Mouse (Mus musculus) inflammation-experienced regulatory T-cells, adult 16 weeks (primary cell): ENCODE measurements around the gene Fap. TPM values are rescaled to one million over a fixed set of nuclear protein-coding genes. Genes with fewer than 3 reads are reported as not detected.

Source experiments
- polyA plus RNA-seq: library from polyadenylated mRNA; unstranded; fragments of 100-300 nt; shearing (Covaris generic); gene quantifications from one replicate; pipeline ENCODE4 v1.2.1, GENCODE M21; 2017

The Fap gene
- 0.30 TPM for polyA plus RNA-seq

DNA sequence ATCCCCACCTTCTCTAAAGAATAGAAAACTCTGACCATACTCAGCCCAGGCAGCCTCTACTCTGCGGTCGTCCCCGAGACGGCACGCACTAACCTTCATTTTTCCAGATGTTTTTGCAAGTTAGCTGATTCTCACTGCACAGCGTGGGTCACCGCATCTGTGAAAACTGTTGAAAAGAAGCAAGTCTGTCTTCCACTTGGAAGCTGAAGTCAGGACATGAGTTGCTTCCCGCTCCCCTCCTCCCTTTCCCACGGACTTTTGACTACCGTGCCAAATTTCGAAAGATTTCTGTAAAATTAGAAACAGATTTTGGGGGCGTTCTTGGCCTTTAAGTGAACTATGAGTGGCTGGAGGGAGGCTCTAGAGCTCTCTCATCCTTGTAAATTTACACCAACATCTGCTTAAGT, at the start of gene Fap:
Fap (minus strand) TSS at position 323 of the 407 bp plus-strand sequence.

DNA sequence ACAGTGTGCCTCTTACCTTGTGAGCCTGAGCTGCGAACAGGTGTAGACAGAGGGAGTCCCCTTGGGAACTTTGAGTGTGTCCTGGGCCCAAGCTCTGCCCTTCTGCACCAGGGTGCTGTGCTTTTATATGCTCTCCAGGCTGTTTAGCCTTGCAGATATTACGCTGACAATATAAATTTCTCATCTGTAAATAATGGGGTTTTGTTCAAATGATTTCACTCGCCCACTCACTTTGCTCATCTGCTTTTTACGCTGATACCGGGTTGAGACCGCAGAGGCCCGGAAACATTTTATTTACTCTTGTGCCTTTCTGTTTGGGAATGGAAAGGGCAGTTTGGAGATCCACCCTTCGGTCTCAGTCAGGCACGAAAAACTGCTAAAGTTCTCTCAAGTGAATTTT, 90.3 kb downstream of the Fap start, which contains the start of gene Gcg:
Gcg (minus strand) TSS at position 101 of the 400 bp plus-strand sequence.

Other genes starting within 250 kb of the Fap start
- gene Dpp4, start 161.8 kb downstream of the Fap start, polyA plus RNA-seq, result 154 TPM
- not detected for gene Gcg, start 90.4 kb downstream of the Fap start, polyA plus RNA-seq
- 17.3 TPM for gene Ifih1, start 72.2 kb upstream of the Fap start, polyA plus RNA-seq
- gene Gca, start 90.2 kb upstream of the Fap start, polyA plus RNA-seq, result 1.4 TPM